Mouse (Mus musculus): ENCODE results near the gene Fam207a. TPM values are rescaled to one million over a fixed set of nuclear protein-coding genes. Genes with fewer than 3 reads are reported as not detected.
A peak's percentile ranks its signal among the peaks of the same experiment; 100 is the strongest.

Gene Fam207a
- total RNA-seq, 2 experiments from 2014 or later: 29.0 to 30.1 TPM

- intact Hi-C loops (cut with DNase I): no loop called here
- DNase-seq: peak; percentile 17
Measured at GRCm38 (mm10) chr10:77461161-77461560, 54.4 kb downstream of the Fam207a start.

GRCm38 (mm10) chr10:77457701-77458100 lies 57.9 kb downstream of the Fam207a start:
- DNase-seq: no peak
- intact Hi-C loops (cut with DNase I): no loop called here

- intact Hi-C loops (cut with DNase I): no loop called here
- DNase-seq: no peak
Measured at GRCm38 (mm10) chr10:77456507-77456906, 59.1 kb downstream of the Fam207a start.

- DNase-seq: no peak
- intact Hi-C loops (cut with DNase I): no loop called here
Measured at GRCm38 (mm10) chr10:77455251-77456010, 60.2 kb downstream of the Fam207a start.

- intact Hi-C loops (cut with DNase I): no loop called here
- DNase-seq: no peak
Measured at GRCm38 (mm10) chr10:77454795-77455194, 60.8 kb downstream of the Fam207a start.

- intact Hi-C loops (cut with DNase I): no loop called here
- no peak for DNase-seq
Measured at GRCm38 (mm10) chr10:77451822-77452221, 63.8 kb downstream of the Fam207a start.

GRCm38 (mm10) chr10:77450159-77450464 lies 65.5 kb downstream of the Fam207a start:
- intact Hi-C loops (cut with DNase I): no loop called here
- DNase-seq: no peak

GRCm38 (mm10) chr10:77449315-77450158 lies 66.0 kb downstream of the Fam207a start:
- no peak for DNase-seq
- intact Hi-C loops (cut with DNase I): no loop called here

GRCm38 (mm10) chr10:77448698-77449247 lies 66.8 kb downstream of the Fam207a start:
- no peak for DNase-seq
- intact Hi-C loops (cut with DNase I): no loop called here

- intact Hi-C loops (cut with DNase I): no loop called here
- DNase-seq: no peak
Measured at GRCm38 (mm10) chr10:77448209-77448608, 67.4 kb downstream of the Fam207a start.

GRCm38 (mm10) chr10:77447755-77448154 lies 67.8 kb downstream of the Fam207a start:
- DNase-seq: no peak
- intact Hi-C loops (cut with DNase I): no loop called here

- intact Hi-C loops (cut with DNase I): no loop called here
- DNase-seq: no peak
Measured at GRCm38 (mm10) chr10:77442250-77442649, 73.3 kb downstream of the Fam207a start.

GRCm38 (mm10) chr10:77441812-77442211 lies 73.8 kb downstream of the Fam207a start:
- DNase-seq: no peak
- intact Hi-C loops (cut with DNase I): no loop called here

- intact Hi-C loops (cut with DNase I): no loop called here
- no peak for DNase-seq
Measured at GRCm38 (mm10) chr10:77440841-77441755, 74.5 kb downstream of the Fam207a start.

GRCm38 (mm10) chr10:77440286-77440685 lies 75.3 kb downstream of the Fam207a start:
- DNase-seq: no peak
- intact Hi-C loops (cut with DNase I): no loop called here

GRCm38 (mm10) chr10:77439026-77439425 lies 76.6 kb downstream of the Fam207a start:
- intact Hi-C loops (cut with DNase I): no loop called here

GRCm38 (mm10) chr10:77438021-77438420 lies 77.6 kb downstream of the Fam207a start:
- DNase-seq: no peak
- intact Hi-C loops (cut with DNase I): no loop called here

More at GRCm38 (mm10) chr10:77439026-77439425, 76.6 kb downstream of the Fam207a start:
- no peak for DNase-seq
